Mouse (Mus musculus) NIH3T3 (cell line): ENCODE measurements at regions not wholly inside any gene's neighbourhood (a gene's known extent, or its start where the extent isn't known, plus 50 kb on each side); places are given as distances from the start of the nearest gene placed in this dataset.
A peak's percentile ranks its signal among the peaks of the same experiment; 100 is the strongest.
"Not testable (repeated sequence)": the region's sequence is repeated elsewhere in the genome, so short reads cannot be mapped to it uniquely, and the experiment has no call there.

ENCODE experiments used
- DNase-seq: peaks from one replicate; pipeline ENCODE4 v3.0.0-alpha.2; 2012; ENCODE audit warnings: low read depth

GRCm38 (mm10) chr8:126877039-126877365, 68.6 kb downstream of the Tomm20 start:
- no peak for DNase-seq

GRCm38 (mm10) chr8:126876300-126877038, 69.2 kb downstream of the Tomm20 start:
- DNase-seq, result peak; percentile 48

GRCm38 (mm10) chr8:126875491-126876155, 70.0 kb downstream of the Tomm20 start:
- no peak for DNase-seq

GRCm38 (mm10) chr8:126874846-126875245, 70.8 kb downstream of the Tomm20 start:
- no peak for DNase-seq

- no peak for DNase-seq
Observed at GRCm38 (mm10) chr8:126874126-126874730, 71.4 kb downstream of the Tomm20 start.

GRCm38 (mm10) chr8:126873306-126873705, 72.3 kb downstream of the Tomm20 start:
- DNase-seq, result no peak

- DNase-seq, result no peak
Observed at GRCm38 (mm10) chr8:126872574-126872973, 73.1 kb downstream of the Tomm20 start.

- no peak for DNase-seq
Observed at GRCm38 (mm10) chr8:126872133-126872532, 73.5 kb downstream of the Tomm20 start.

GRCm38 (mm10) chr8:126869464-126869850, 76.2 kb downstream of the Tomm20 start:
- DNase-seq, result no peak

- DNase-seq, result peak; percentile 31
Observed at GRCm38 (mm10) chr8:126868831-126869463, 76.7 kb downstream of the Tomm20 start.

GRCm38 (mm10) chr8:126867121-126867988, 78.3 kb downstream of the Tomm20 start:
- DNase-seq, result no peak

- DNase-seq, result no peak
Observed at GRCm38 (mm10) chr8:126864314-126864948, 81.2 kb downstream of the Tomm20 start.

GRCm38 (mm10) chr8:126863661-126864060, 82.0 kb downstream of the Tomm20 start:
- DNase-seq, result not testable (repeated sequence)

GRCm38 (mm10) chr8:126861754-126862153, 83.9 kb downstream of the Tomm20 start:
- no peak for DNase-seq

- no peak for DNase-seq
Observed at GRCm38 (mm10) chr8:126860630-126861029, 85.0 kb downstream of the Tomm20 start.

GRCm38 (mm10) chr8:126859706-126860424, 85.8 kb downstream of the Tomm20 start:
- DNase-seq, result no peak

GRCm38 (mm10) chr8:126857307-126858203, 88.1 kb downstream of the Tomm20 start:
- no peak for DNase-seq

- no peak for DNase-seq
Observed at GRCm38 (mm10) chr8:126855914-126856313, 89.7 kb downstream of the Tomm20 start.

GRCm38 (mm10) chr8:126855056-126855609, 90.5 kb downstream of the Tomm20 start:
- DNase-seq, result no peak
